Mouse (Mus musculus) heart, adult 2 months (tissue): ENCODE measurements around the gene Gfra1. TPM values are rescaled to one million over a fixed set of nuclear protein-coding genes. Genes with fewer than 3 reads are reported as not detected.

Experiments used
- DNase-seq, 2 experiments: peaks; one replicate each; pipeline ENCODE4 v3.0.0; 2021
- H3K27ac ChIP-seq: fragments of 200-600 bp; 2 replicates; pipeline ENCODE4 v1.8.1; 2022
- H3K27me3 ChIP-seq: fragments of 200-500 bp; 2 replicates; pipeline ENCODE4 v1.6.1; 2012; ENCODE audit warnings: mild to moderate bottlenecking, low read length, inconsistent platforms, mixed read lengths; ENCODE audit not compliant: control insufficient read depth, insufficient read depth
- H3K36me3 ChIP-seq: fragments of 200-500 bp; 2 replicates; pipeline ENCODE4 v1.6.1; 2012; ENCODE audit warnings: low read length, inconsistent platforms; ENCODE audit not compliant: control insufficient read depth, insufficient read depth
- H3K4me1 ChIP-seq: fragments of 200-500 bp; 2 replicates; pipeline ENCODE4 v1.6.1; 2011; ENCODE audit warnings: low read length; ENCODE audit not compliant: control insufficient read depth, insufficient read depth
- H3K4me3 ChIP-seq: fragments of 200-600 bp; 2 replicates; pipeline ENCODE4 v1.8.1; 2022
- H3K79me2 ChIP-seq: fragments of 200-500 bp; replicated peaks from 2 replicates; pipeline ENCODE4 v1.6.1; 2012; ENCODE audit warnings: mild to moderate bottlenecking, inconsistent platforms, low read length, moderate library complexity, mixed read lengths; ENCODE audit not compliant: control insufficient read depth, insufficient read depth
- H3K9ac ChIP-seq: fragments of 200-500 bp; 2 replicates; pipeline ENCODE4 v1.6.1; 2012; ENCODE audit warnings: low read depth, mild to moderate bottlenecking, control low read depth, inconsistent platforms, low read length, mixed read lengths
- CTCF ChIP-seq: fragments of 200-600 bp; IDR thresholded peaks from 2 replicates; pipeline ENCODE4 v1.8.1; 2022; ENCODE audit warnings: antibody characterized with exemption, mild to moderate bottlenecking, moderate library complexity
- EP300 ChIP-seq: fragments of 200-500 bp; IDR thresholded peaks from 2 replicates; pipeline ENCODE4 v1.6.1; 2011; ENCODE audit warnings: low read depth, low read length, control low read depth; ENCODE audit not compliant: insufficient read depth
- POLR2A ChIP-seq: fragments of 200-500 bp; IDR thresholded peaks from 2 replicates; pipeline ENCODE4 v1.6.1; 2011; ENCODE audit warnings: mild to moderate bottlenecking, low read depth, low read length, control low read depth; ENCODE audit not compliant: insufficient read depth
- WGBS: fragments of 180-500 bp; shearing (Covaris S2); methylation state at CpG from one replicate; pipeline ENCODE4 v1.1.7; 2018; 5-methylcytosine and 5-hydroxymethylcytosine counted together
- intact Hi-C: fragments of 180-260 bp; cut with DNase I; formaldehyde crosslinking; loops from one replicate; pipeline ENCODE4 v1.15.1; 2025
- polyA plus RNA-seq: library from polyadenylated mRNA; depleted of rRNA; stranded (reverse); fragments of >200 nt; gene quantifications from 2 replicates; pipeline ENCODE4 v1.2.3, GENCODE M21; 2012
- total RNA-seq, 2 experiments: library from RNA; stranded (reverse); gene quantifications; 2 replicates each; pipeline ENCODE4 v1.2.3; 2021

Gfra1 gene
- total and polyA plus RNA-seq, 3 experiments: 2.3 to 5.4 (median 4.1) TPM

DNA sequence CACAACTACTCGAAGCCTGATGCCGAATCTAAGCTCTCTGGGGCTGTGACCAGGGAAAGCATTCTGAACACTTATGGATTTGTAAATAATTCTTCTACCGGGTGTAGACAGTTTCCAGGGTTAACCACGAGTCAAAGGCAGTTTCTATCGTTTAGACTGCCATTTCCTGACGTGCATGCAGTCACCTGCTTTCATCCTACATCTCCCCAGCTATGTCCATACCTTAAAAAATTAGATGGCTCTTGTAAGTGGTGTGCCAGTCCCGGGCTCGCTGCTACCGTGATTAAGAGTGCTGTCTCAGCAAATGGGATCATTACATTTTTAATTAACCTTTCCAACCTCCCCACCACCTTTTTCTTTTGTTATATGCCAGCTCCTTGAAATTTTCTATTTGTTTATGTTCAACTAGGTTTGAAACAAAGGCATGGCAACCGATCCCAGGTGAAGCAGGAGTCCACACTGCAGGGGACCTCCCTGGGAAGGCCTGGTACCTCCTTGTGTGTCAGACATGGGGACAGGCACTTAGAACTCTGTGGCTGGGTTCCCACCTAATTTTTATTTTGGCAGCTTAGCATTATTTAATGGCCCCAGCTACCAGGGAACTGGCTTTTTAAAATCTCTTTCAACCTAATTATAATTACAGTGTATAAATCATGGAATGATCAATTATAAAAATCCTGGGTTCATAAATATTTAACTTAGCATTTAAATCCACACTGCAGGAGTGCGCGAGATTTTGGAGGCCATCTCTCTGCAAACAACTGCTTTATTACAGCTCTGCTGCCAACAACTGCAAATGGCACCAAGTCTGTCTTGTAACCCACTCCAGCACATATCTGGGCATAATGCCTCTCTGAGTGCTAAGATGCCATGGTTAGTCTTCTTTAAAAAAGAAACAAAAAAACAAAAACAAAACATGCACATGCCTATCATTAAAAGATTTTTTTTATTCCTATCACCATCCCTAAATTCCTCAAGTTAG lies 145.1 kb downstream of the Gfra1 start:
- Histone ChIP-seq H3K27ac (no peak overlapping the region), H3K9ac (no peak overlapping the region), H3K4me1 (no peaks in the 10 kb centered on the region), H3K27me3 (no peaks in the 10 kb centered on the region), H3K36me3 (no peaks in the 10 kb centered on the region), H3K4me3 (no peak overlapping the region), H3K79me2 (no peaks in the 10 kb centered on the region)
- 76% methylated on average over 12 of the region's 12 CpGs for WGBS
- no peak for DNase-seq
- TF ChIP-seq POLR2A: no peak
- no peak for TF ChIP-seq EP300
- no peak for TF ChIP-seq CTCF
- intact Hi-C loops: loop anchor here (10.0 kb wide), 1 partner anchor 144 kb away; the partner anchor contains the start of gene Gfra1

- no peak overlapping the region for H3K27ac ChIP-seq
- no peaks in the 10 kb centered on the region for H3K36me3 ChIP-seq
- H3K4me1 ChIP-seq: no peaks in the 10 kb centered on the region
- no peaks in the 10 kb centered on the region for H3K79me2 ChIP-seq
- WGBS: 83% methylated on average over 14 of the region's 14 CpGs
- no peak overlapping the region for H3K4me3 ChIP-seq
- no peak for TF ChIP-seq CTCF
- TF ChIP-seq POLR2A: no peak
- TF ChIP-seq EP300: no peak
- H3K27me3 ChIP-seq: no peaks in the 10 kb centered on the region
- no peak for DNase-seq
- intact Hi-C loops: loop anchor here (10.0 kb wide), 1 partner anchor 145 kb away; the partner anchor contains the start of gene Gfra1
- no peak overlapping the region for H3K9ac ChIP-seq
Observed at GRCm38 (mm10) chr19:58309620-58310275, 146.0 kb downstream of the Gfra1 start.

- Histone ChIP-seq H3K36me3 (no peaks in the 10 kb centered on the region), H3K79me2 (no peaks in the 10 kb centered on the region), H3K4me3 (no peak overlapping the region), H3K4me1 (no peaks in the 10 kb centered on the region), H3K9ac (no peak overlapping the region), H3K27me3 (no peaks in the 10 kb centered on the region), H3K27ac (no peak overlapping the region)
- 93% methylated on average over 7 of the region's 7 CpGs for WGBS
- no peak for DNase-seq
- TF ChIP-seq EP300 (no peak), CTCF (no peak), POLR2A (no peak)
- intact Hi-C loops: no loop called here
Observed at GRCm38 (mm10) chr19:58301105-58301504, 154.6 kb downstream of the Gfra1 start.

DNA sequence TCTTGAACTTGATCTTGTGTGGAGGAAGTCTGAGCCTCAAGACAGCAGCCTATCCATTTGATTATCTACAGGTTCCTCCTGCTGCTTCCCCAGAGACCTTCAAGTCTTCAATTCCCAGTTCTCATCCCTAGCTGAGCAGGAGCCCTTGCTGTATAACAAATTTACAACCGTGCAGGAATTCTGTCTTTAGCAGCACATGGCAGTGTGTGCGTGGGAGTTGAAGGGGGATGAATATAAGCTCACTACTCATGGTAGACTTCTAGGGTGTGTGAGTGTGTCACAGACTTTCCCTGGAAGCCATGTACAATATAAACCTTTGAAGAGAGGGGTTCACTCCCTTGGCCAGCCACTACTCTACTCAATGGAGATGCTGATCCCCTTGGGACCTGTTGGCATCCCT lies 157.8 kb downstream of the Gfra1 start:
- intact Hi-C loops: no loop called here
- Histone ChIP-seq H3K27me3 (no peaks in the 10 kb centered on the region), H3K27ac (no peak overlapping the region), H3K4me1 (no peaks in the 10 kb centered on the region), H3K36me3 (no peaks in the 10 kb centered on the region), H3K4me3 (no peak overlapping the region), H3K79me2 (no peaks in the 10 kb centered on the region), H3K9ac (no peak overlapping the region)
- TF ChIP-seq POLR2A: no peak
- TF ChIP-seq EP300: no peak
- TF ChIP-seq CTCF: no peak
- no peak for DNase-seq
- 76% methylated on average over 2 of the region's 2 CpGs for WGBS

DNA sequence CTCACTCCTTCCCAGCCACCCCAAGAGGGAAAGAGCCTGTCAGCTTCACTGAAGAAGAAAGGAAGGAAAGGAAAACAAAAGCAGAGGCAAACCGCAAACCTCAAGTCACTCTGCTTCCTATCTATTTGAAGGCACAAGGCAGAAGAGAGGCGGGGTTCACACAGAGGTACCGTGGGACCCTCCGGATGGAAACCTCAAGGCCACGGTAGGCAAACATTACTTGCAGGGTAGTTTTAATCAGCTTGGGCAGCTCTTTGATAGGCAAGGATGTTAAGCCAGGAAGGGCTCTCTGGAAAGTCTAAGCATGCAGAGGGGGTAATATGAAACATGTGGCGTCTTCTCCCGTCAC lies 158.9 kb downstream of the Gfra1 start:
- H3K27me3 ChIP-seq: no peaks in the 10 kb centered on the region
- no peak overlapping the region for H3K4me3 ChIP-seq
- TF ChIP-seq POLR2A (no peak), CTCF (no peak), EP300 (no peak)
- DNase-seq: no peak
- H3K4me1 ChIP-seq: no peaks in the 10 kb centered on the region
- intact Hi-C loops: no loop called here
- H3K36me3 ChIP-seq: no peaks in the 10 kb centered on the region
- H3K27ac ChIP-seq: no peak overlapping the region
- 48% methylated on average over 7 of the region's 7 CpGs for WGBS
- H3K9ac ChIP-seq: no peak overlapping the region
- no peaks in the 10 kb centered on the region for H3K79me2 ChIP-seq
